Mouse (Mus musculus) cerebellum, adult 2 months (tissue): ENCODE data around the gene Mrgpra1. TPM values are rescaled to one million over a fixed set of nuclear protein-coding genes. Genes with fewer than 3 reads are reported as not detected.
"Not testable (repeated sequence)": the region's sequence is repeated elsewhere in the genome, so short reads cannot be mapped to it uniquely, and the experiment has no call there.

Experiments used
- DNase-seq, 2 experiments: peaks; one replicate each; pipeline ENCODE4 v3.0.0; 2021
- H3K27ac ChIP-seq: fragments of 200-500 bp; 2 replicates; pipeline ENCODE4 v1.5.1; 2012; ENCODE audit warnings: low read length, control low read depth, inconsistent platforms; ENCODE audit not compliant: insufficient read depth
- H3K27me3 ChIP-seq: fragments of 200-500 bp; 2 replicates; pipeline ENCODE4 v1.6.1; 2012; ENCODE audit warnings: inconsistent platforms, mild to moderate bottlenecking, low read length, moderate library complexity; ENCODE audit not compliant: control insufficient read depth, insufficient read depth
- H3K4me1 ChIP-seq: fragments of 200-500 bp; 2 replicates; pipeline ENCODE4 v1.6.1; 2011; ENCODE audit warnings: low read length; ENCODE audit not compliant: control insufficient read depth, insufficient read depth
- H3K4me3 ChIP-seq: fragments of 200-500 bp; replicated peaks from 2 replicates; pipeline ENCODE3; 2011; ENCODE audit warnings: mild to moderate bottlenecking, low read depth, low read length, control low read depth; ENCODE audit not compliant: insufficient read depth
- CTCF ChIP-seq: fragments of 200-500 bp; IDR thresholded peaks from 2 replicates; pipeline ENCODE4 v1.5.1; 2011; ENCODE audit warnings: low read depth, mild to moderate bottlenecking, control low read depth, low read length, moderate library complexity, borderline replicate concordance; ENCODE audit not compliant: insufficient read depth
- POLR2A ChIP-seq: fragments of 200-500 bp; IDR thresholded peaks from 2 replicates; pipeline ENCODE4 v1.6.1; 2011; ENCODE audit warnings: low read length, control low read depth, borderline replicate concordance; ENCODE audit not compliant: insufficient read depth
- WGBS: fragments of 180-500 bp; shearing (Covaris S2); methylation state at CpG from one replicate; pipeline ENCODE4 v1.1.7; 2018; 5-methylcytosine and 5-hydroxymethylcytosine counted together
- polyA plus RNA-seq: library from polyadenylated mRNA; depleted of rRNA; stranded (reverse); fragments of >200 nt; gene quantifications from 2 replicates; pipeline ENCODE4 v1.2.3, GENCODE M21; 2012; rRNA removed

Mrgpra1 gene
- polyA plus RNA-seq: not detected in 2 replicates

DNA sequence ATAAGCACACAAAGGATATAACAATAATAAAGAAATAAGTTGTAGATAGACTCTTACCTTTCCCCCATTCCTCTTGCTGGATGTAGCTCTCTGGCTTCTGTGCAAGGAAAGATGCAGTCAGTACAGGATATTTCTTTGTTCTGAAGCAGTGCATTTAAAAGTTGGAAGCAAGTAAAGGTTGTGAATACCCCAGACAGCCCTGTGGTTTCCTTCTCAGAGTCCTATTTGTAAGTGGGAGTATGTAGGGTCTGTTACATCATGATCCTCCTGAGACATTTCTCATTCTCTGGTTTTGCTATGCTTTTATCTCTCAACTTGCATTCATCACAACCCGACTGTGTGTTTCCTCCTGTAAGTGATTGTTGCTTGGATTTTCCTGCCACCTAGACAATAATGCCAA is at the start of gene Mrgpra1:
Gene Mrgpra1 (minus strand): TSS at position 101 of the 400 bp plus-strand sequence.
- no peak for TF ChIP-seq CTCF
- TF ChIP-seq POLR2A: no peak
- DNase-seq: no peak
- Histone ChIP-seq H3K27ac (no peak within 1 kb of the TSS), H3K4me1 (no peaks in the 10 kb centered on the region), H3K27me3 (no peaks in the 10 kb centered on the region), H3K4me3 (no peak within 1 kb of the TSS)
- 83% methylated on average over 1 of the region's 1 CpGs for WGBS

DNA sequence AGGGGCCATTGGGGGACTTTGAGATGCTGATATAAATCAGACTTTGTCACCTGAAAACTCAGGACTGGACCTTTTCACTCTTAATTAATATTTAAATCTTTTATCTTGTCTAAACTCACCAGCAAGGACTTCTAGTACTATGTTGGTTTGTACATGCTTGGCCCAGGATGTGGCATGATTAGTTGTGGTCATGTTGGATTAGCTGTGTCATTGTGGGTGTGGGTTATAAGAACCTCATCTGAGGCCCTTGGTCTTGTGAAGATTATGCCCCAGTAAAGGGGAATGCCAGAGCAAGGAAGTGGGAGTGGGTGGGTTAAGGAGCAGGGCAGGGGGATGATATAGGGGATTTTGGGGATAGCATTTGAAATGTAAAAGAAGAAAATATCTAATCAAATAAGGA is 47.1 kb upstream of the Mrgpra1 start:
- Histone ChIP-seq H3K4me3 (no peak overlapping the region), H3K27ac (no peak overlapping the region), H3K4me1 (no peaks in the 10 kb centered on the region), H3K27me3 (no peaks in the 10 kb centered on the region)
- TF ChIP-seq CTCF (no peak), POLR2A (no peak)
- DNase-seq: no peak

DNA sequence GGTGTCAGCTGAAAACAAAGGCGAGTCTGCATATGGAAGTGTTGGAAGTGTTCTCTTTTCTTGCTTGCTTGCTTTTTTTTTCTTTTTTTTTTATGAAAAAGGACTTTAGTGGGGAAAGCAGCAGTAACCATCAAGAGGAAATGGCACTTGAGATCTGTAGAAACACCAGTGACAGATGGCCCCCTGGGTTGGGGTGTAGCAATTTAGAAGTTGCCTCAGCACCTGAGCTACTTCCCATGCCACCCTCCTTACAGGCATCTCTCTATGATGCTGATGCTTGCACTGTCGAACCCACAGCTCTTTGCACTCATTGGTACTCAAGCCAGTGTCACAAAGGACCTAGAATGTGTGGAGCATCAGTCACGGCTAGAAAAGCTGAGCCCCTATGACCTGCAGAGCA is 5.6 kb downstream of the Mrgpra1 start:
- Histone ChIP-seq H3K27ac (no peak overlapping the region), H3K4me1 (no peaks in the 10 kb centered on the region), H3K27me3 (no peaks in the 10 kb centered on the region), H3K4me3 (no peak overlapping the region)
- DNase-seq: no peak
- TF ChIP-seq POLR2A: no peak
- TF ChIP-seq CTCF: no peak
- WGBS: 69% methylated on average over 3 of the region's 3 CpGs

DNA sequence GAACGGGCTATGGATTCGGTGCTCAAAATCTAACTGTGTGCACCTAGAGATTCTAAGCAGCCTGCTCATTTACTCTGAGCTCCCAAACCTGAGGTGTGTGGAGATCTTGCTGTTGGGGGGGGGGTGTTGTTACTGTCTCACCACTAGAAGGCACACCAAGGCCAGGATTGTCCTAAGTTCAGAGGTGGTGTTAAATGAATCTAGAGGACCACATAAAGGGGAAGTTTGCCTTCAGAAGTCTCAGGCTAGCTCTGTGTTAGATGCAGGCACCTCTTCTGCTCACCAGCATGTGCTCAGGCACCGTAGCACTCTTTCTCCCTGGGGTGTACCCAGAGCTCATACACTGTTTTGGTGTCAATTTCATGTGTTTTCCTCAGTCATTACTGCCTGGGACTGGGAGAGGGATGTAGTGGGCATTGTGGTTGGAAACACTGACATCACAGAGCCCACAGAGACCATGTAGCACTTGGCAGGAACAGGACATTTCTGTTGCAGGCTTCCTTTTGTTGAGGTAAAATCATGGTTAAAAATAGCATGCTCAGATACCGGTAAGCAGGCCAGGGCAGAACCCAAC is 8.0 kb downstream of the Mrgpra1 start:
- Histone ChIP-seq H3K4me1 (no peaks in the 10 kb centered on the region), H3K27ac (no peak overlapping the region), H3K4me3 (no peak overlapping the region), H3K27me3 (no peaks in the 10 kb centered on the region)
- no peak for TF ChIP-seq POLR2A
- TF ChIP-seq CTCF: no peak
- DNase-seq: no peak
- WGBS: 81% methylated on average over 4 of the region's 4 CpGs

DNA sequence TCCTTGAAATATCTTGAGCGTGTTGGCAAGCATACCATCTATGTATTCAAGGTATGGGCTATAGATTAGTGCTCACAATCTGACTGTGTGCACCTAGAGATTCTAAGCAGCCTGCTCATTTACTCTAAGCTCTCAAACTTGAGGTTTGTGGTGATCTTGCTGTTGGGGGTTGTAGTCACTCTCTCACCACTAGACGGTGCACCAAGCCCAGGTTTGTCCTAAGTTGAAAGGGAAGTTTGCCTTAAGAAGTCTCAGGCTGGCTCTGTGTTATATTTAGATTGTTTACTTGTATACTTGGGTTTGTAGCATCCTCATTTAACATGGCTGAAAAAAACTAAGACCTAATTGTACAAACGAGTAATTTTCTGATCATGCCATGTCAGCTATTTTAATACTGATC is 12.2 kb downstream of the Mrgpra1 start:
- not testable (repeated sequence) for H3K4me3 ChIP-seq, H3K4me1 ChIP-seq, H3K27ac ChIP-seq, DNase-seq, H3K27me3 ChIP-seq
- 79% methylated on average over 3 of the region's 3 CpGs for WGBS

DNA sequence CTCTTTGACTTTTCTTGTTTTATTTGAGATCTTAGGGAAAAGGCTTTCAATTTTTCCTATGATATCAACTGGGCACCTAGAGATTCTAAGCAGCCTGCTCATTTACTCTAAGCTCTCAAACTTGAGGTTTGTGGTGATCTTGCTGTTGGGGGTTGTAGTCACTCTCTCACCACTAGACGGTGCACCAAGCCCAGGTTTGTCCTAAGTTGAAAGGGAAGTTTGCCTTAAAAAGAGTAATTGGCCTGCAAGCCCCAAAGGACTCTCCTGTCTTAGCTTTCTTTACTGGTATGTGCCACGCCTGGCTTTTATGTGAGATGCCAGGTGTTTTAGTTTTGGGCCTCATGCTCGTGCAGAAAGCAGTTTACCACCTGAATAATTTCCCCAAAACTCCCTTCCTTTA is 12.7 kb downstream of the Mrgpra1 start:
- WGBS: 60% methylated on average over 3 of the region's 3 CpGs
- DNase-seq, H3K27ac ChIP-seq, H3K4me3 ChIP-seq, H3K27me3 ChIP-seq, H3K4me1 ChIP-seq: not testable (repeated sequence)

DNA sequence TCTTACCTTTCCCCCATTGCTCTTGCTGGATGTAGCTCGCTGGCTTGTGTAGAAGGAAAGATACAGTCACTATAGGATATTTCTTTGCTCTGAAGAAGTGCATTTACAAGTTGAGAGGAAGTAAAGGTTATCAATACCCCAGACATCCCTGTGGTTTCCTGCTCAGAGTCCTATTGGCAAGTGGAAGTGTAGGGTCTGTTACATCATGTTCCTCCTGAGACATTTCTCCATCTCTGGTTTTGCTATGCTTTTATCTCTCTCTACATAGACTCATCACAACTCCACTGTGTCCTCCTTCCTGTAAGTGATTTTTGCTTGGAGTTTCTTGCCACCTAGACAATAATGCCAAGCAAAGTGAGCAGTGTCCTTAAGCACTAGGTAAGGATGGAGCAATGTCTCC is 35.7 kb downstream of the Mrgpra1 start:
- Histone ChIP-seq H3K27ac (no peak overlapping the region), H3K4me3 (no peak overlapping the region), H3K4me1 (no peaks in the 10 kb centered on the region), H3K27me3 (no peaks in the 10 kb centered on the region)
- DNase-seq: no peak
- WGBS: 38% methylated on average over 1 of the region's 1 CpGs
- TF ChIP-seq POLR2A (no peak), CTCF (no peak)

DNA sequence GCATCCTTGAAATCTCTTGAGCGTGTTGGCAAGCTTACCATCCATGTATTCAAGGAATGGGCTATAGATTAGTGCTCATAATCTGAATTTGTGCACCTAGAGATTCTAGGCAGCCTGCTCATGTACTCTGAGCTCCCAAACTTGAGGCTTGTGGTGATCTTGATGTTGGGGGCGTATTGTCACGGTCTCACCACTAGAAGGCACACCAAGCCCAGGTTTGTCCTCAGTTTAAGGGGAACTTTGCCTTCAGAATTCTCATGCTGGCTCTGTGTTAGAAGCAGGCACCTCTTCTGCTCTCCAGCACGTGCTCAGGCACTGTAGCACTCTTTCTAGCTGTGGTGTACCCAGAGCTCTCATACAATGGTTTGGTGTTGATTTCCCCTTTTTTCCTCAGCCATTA is 41.8 kb downstream of the Mrgpra1 start:
- WGBS: 24% methylated on average over 4 of the region's 4 CpGs
- H3K4me3 ChIP-seq: no peak overlapping the region

DNA sequence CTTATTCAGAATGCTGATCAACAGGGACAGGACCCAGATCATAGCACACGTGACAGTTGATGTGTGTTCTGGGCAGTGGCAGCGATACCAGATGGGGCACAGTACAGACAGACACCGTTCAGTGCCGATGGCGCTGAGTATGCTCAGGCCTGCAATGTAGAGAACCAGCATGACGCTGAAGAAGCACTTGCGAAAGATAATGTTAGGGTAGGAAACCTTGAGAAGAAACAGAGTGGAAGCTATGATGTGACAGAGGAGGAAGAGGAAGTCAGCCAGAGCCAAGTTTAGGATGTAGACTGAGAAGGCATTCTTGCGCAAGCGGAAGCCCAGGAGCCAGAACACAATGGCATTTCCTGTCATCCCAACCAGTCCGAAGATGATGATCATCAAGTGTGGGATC is 44.2 kb downstream of the Mrgpra1 start:
- no peak overlapping the region for H3K27ac ChIP-seq
- 89% methylated on average over 10 of the region's 10 CpGs for WGBS
- H3K4me1 ChIP-seq: no peaks in the 10 kb centered on the region
- no peak for TF ChIP-seq POLR2A
- no peak for TF ChIP-seq CTCF
- H3K27me3 ChIP-seq: no peaks in the 10 kb centered on the region
- no peak for DNase-seq
- no peak overlapping the region for H3K4me3 ChIP-seq

More for the DNA sequence above, 41.8 kb downstream of the Mrgpra1 start:
- Histone ChIP-seq H3K27me3 (no peaks in the 10 kb centered on the region), H3K27ac (no peak overlapping the region), H3K4me1 (no peaks in the 10 kb centered on the region)
- TF ChIP-seq CTCF (no peak), POLR2A (no peak)
- DNase-seq: no peak

DNA sequence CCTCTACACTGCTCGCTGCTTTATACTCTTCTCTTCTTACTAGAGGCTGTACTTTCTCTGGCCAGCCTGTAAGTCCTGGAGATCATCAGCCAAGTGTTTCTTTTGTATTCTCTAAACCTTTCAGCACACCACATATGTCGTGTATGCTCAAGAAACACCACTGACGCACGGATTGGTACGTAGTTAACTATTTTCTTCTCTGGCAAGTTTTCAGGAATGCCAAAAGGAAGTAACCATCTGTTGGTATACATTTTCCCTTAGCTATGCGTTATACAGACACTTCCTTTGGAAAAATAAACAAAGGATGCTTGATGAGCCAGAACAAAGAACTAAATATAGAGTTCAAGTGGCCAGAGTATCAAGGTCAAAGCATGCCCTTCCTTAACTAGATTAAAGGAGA is 49.4 kb downstream of the Mrgpra1 start:
- not testable (repeated sequence) for H3K27me3 ChIP-seq, H3K4me1 ChIP-seq, DNase-seq, H3K4me3 ChIP-seq, H3K27ac ChIP-seq
- 73% methylated on average over 5 of the region's 6 CpGs for WGBS

DNA sequence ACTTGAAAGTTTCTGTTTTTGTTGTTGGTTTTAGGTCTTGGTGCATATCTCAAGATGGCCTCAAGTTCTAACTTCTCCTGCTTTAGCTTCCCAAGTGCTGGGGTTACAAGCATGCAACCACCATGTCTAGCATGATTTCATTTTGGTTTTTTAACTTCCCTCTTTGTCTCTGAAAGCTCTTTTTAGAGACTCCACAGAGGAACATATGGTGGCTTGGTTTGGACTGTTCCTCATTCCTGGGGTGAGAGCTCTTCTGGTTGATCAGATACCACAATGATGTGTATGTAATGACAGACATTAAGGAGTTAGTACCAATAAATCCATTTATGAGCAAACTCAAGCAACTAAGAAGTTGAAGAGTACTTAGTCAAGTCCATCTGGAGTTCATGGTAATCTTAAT is 54.4 kb downstream of the Mrgpra1 start:
- not testable (repeated sequence) for H3K27ac ChIP-seq, H3K4me1 ChIP-seq, H3K27me3 ChIP-seq, H3K4me3 ChIP-seq, DNase-seq
